Mouse (Mus musculus) spleen, adult 2 months (tissue): Measurements from ENCODE around the gene Ppp1r37.

Experiments used
- CTCF ChIP-seq: fragments of 200-500 bp; IDR thresholded peaks from 2 replicates; pipeline ENCODE4 v1.5.1; 2011; ENCODE audit warnings: mild to moderate bottlenecking, inconsistent platforms; ENCODE audit not compliant: insufficient read depth, insufficient read length, insufficient replicate concordance; ENCODE audit errors: extremely low read depth
- POLR2A ChIP-seq: fragments of 200-500 bp; IDR thresholded peaks from 2 replicates; pipeline ENCODE4 v1.6.1; 2011; ENCODE audit warnings: low read depth, low read length, inconsistent platforms

- TF ChIP-seq CTCF, result no peak
- no peak for TF ChIP-seq POLR2A
Measured at GRCm38 (mm10) chr7:19506969-19507611, 55.8 kb downstream of the Ppp1r37 start.
